Mouse (Mus musculus): ENCODE measurements around the gene Oprm1. TPM values are rescaled to one million over a fixed set of nuclear protein-coding genes. Genes with fewer than 3 reads are reported as not detected.

Gene Oprm1
- total RNA-seq, 2 experiments from 2014 or later, result 4.9 to 5.8 TPM

- DNase-seq (ENCODE audit: low spot score in 2 of 2), result peak in 1 of 2 experiments; percentile 35
These were observed 319.1 kb downstream of the Oprm1 start for GRCm38 (mm10) chr10:7077389-7077808.

- DNase-seq (ENCODE audit: low spot score in 2 of 2), result no peak
These were observed 319.7 kb downstream of the Oprm1 start for GRCm38 (mm10) chr10:7077971-7078370.

Other genes with a start within 250 kb of the Oprm1 start
- gene Gm10945, start 3.3 kb downstream of the Oprm1 start, total RNA-seq (2021), result not detected